Mouse (Mus musculus): ENCODE results near the gene Tmem259. TPM values are rescaled to one million over a fixed set of nuclear protein-coding genes. Genes with fewer than 3 reads are reported as not detected.

The Tmem259 gene
- polyA plus RNA-seq, 1 experiment, result 394 TPM

- TF ChIP-seq GATA1 (IDR thresholded peaks at IDR 0.05; ENCODE audit: low read length), result no peak
These were observed 18.8 kb downstream of the Tmem259 start for GRCm38 (mm10) chr10:79965325-79965724.

- no peak for TF ChIP-seq GATA1 (IDR thresholded peaks at IDR 0.05; ENCODE audit: low read length)
These were observed 19.4 kb downstream of the Tmem259 start for GRCm38 (mm10) chr10:79964727-79965126.

- no peak for TF ChIP-seq GATA1 (IDR thresholded peaks at IDR 0.05; ENCODE audit: low read length)
These were observed 23.3 kb downstream of the Tmem259 start for GRCm38 (mm10) chr10:79960671-79961294.

DNA sequence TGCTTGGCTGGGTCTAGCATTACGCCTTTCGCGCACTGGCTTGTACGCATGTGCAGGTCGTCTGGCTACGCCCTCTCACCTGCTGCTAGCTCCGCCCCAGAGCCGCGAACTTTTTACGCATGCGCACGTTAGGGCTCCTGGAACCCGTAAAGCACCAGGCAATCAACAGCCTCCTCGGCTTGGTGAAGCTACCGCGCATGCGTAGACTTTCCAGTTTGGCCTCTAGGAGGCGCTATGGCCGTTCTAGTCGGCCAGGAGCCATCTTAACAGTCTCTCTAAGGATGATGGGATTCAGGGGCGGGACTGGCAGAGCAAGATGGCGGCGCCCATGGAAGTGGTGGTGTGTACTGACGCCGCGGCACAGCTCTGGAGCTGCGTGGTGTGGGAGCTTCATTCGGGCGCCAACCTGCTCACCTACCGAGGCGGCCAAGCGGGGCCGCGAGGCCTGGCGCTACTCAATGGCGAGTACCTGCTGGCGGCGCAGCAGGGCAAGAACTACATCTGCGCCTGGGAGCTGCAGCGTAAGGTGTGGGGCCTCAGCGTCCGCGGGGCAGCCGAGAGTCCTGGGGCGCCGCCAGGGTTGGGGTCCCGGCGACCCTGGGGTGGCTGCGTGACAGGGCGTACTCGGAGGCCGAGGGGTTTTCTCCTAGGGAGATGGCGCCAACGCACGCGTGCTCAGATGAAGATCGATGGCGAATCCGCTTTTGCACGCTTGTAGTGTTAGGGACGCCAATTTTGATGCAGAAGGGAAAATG, 24.1 kb downstream of the Tmem259 start, which contains the start of gene Wdr18:
Gene Wdr18 (plus strand): TSS at position 306 of the 755 bp plus-strand sequence.
- no peak for TF ChIP-seq GATA1 (IDR thresholded peaks at IDR 0.05; ENCODE audit: low read length)

DNA sequence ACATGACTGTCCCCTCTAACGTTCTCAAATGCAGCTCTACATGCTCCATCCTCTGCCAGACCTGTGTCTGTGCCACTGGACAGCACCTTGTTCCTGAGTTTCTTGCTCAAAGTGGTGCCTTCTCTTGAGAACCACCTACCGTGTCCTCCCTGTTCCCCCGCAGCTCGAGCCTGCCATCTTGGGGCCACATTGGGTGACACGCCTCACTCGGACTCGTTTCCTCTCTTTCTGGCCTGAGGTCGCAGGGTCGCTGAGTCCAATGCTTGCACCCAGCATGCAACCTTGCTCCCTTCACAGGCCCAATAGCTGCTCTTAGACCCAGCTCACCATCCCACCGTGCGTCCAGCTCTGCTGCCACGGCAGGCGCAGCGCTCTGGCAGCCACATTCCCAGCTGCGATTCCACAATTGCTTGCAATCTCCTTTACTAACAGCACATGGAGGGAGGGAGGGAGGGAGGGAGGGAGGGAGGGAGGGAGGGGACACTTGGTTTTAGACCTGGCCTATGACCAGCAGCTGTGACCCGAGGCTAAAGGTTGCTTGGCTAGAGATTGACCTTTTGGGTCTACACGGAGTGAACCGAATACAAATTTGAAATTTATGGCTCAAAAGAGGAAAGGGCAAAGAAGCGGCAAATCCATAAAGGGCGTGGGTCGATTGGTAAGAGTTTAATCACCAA, 25.9 kb downstream of the Tmem259 start:
- no peak for TF ChIP-seq GATA1 (IDR thresholded peaks at IDR 0.05; ENCODE audit: low read length)

GRCm38 (mm10) chr10:79956643-79957154, 27.4 kb downstream of the Tmem259 start:
- TF ChIP-seq GATA1 (IDR thresholded peaks at IDR 0.05; ENCODE audit: low read length), result no peak

- no peak for TF ChIP-seq GATA1 (IDR thresholded peaks at IDR 0.05; ENCODE audit: low read length)
These were observed 28.4 kb downstream of the Tmem259 start for GRCm38 (mm10) chr10:79955691-79956090.

DNA sequence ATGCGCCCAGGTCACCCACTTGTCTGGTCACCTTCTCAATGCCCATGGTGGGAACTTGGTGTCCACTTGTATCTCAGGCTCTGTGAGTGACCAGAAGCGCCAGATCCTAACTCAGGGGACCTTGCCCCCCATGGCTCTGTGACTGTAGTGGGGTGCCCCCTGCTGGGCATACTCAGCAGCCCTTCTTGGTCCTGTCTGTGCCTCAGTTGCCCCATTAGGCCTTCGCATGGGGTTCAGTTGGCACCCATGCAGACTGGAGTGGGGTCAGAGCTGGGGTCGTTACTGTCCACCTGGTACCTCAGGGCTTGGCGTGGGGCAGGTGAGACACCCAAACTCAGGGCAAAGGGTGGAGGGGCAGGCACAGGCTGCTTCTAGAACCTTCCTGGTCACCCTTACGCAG, 30.2 kb downstream of the Tmem259 start:
- TF ChIP-seq GATA1 (IDR thresholded peaks at IDR 0.05; ENCODE audit: low read length), result no peak

DNA sequence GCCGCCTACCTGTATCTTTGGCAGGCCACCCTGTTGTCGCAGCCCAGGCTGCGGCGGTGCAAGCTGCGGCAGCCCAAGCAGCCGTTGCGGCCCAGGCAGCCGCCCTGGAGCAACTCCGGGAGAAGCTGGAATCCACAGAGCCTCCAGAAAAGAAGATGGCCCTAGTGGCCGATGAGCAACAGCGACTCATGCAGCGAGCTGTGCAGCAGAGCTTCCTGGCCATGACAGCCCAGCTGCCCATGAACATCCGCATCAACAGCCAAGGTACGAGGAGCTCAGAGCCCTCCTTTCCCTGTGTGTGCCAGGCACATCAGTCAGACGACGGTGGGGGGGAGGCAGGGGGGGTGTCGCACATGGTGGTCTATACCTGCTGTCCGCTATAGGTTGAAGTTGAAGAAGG, 33.5 kb downstream of the Tmem259 start:
- TF ChIP-seq GATA1 (IDR thresholded peaks at IDR 0.05; ENCODE audit: low read length), result no peak

DNA sequence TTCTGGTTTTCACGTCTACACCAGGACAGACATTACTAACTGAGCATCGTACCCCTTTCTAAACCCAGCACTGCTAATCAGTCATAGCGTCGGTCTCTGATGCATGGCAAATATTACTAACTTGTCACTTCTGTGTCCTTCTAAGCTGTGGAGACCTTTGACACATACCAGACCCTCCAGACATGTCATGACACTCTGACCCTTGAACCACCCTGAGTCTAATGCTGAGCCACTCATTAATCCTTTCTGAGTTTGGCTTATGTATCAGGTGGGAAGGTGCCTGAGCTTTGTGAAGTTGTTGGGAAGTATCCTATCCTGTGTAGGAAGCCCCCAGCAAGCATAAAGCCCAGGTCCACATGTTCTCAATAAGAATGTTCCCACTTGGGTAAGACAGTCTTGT, 34.3 kb downstream of the Tmem259 start:
- TF ChIP-seq GATA1 (IDR thresholded peaks at IDR 0.05; ENCODE audit: low read length), result no peak

DNA sequence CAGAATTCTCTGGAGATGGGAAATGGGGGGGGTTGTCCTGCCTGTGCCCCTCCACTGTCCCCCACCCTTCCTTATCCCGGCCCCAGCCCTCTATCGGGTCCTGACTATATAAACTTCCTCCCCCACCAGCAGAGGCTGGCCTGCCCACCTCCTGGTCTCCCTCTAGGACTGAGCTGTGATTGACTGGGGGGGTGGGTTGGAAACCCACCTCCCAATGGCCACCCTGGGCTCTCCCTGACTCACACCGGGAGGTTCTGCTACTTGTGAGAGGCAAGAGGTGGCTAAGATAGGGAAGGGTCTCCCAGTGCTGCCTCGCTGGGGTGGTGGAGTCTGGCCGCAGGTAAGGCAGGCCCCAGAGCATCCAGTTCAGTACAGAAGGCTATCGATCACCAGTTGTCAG, 36.6 kb downstream of the Tmem259 start:
- no peak for TF ChIP-seq GATA1 (IDR thresholded peaks at IDR 0.05; ENCODE audit: low read length)

- TF ChIP-seq GATA1 (IDR thresholded peaks at IDR 0.05; ENCODE audit: low read length), result no peak
These were observed 37.3 kb downstream of the Tmem259 start for GRCm38 (mm10) chr10:79946752-79947322.

DNA sequence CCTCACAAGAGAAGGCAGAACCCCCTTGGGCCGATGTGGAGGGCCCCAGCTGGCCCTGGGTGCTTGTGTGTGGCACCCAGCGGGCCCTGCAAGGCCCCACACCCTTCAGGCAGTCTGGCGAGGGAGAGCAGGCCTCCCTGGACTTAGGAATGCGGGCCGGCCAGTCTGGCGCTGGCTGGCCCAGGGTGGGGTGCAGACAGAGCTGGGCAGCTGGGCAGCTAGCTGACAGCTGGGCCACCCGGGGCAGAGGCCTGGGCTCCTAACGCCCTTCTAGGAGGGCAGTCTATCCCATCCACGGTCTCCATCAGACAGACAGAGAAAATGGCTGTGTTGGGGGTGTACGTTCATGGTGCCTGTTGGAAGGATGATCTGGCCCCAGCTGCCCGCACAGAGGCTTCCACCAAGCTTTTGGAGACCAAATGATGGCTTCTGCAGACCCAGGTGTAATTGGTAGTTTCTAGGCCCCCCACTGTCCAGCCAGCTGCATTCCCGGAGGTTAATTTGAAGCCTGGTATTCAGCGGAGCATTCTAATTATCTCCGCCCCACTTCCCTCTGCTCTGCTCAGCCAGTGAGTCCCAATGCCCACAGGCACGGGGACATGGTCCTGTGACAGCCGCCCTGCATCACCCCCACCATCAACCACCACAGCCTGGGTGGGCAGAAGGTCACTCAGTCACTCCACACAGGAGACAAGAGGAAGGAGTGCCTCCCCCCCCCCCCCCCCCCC, 38.5 kb downstream of the Tmem259 start:
- no peak for TF ChIP-seq GATA1 (IDR thresholded peaks at IDR 0.05; ENCODE audit: low read length)

DNA sequence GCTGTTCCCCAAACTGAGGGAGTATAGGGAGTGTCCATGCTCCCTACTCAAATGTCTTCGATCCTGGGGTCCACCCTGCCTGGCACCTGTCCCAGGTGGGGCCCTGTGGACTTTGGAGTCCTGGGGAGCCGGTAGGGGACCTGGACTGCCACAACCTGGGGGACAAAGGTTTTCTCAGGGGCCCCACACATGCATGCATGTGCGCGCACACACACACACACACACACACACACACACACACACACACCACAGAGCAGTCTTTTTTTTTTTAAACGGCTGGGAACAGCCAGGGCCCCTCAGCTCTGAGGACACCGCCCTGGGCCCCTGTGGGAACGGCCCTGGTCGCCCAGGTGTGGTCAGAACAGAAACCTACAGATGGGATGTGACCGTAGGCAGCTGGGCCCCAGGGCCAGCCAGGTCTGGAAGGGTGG, 40.6 kb downstream of the Tmem259 start:
- no peak for TF ChIP-seq GATA1 (IDR thresholded peaks at IDR 0.05; ENCODE audit: low read length)

- TF ChIP-seq GATA1 (IDR thresholded peaks at IDR 0.05; ENCODE audit: low read length), result no peak
These were observed 41.1 kb downstream of the Tmem259 start for GRCm38 (mm10) chr10:79942988-79943387.

Measured in G1E-ER4 (cell line).